Mouse (Mus musculus): Measurements from ENCODE around the gene Tas2r130. TPM values are rescaled to one million over a fixed set of nuclear protein-coding genes. Genes with fewer than 3 reads are reported as not detected.

Tas2r130 gene
- polyA plus RNA-seq (2017; shearing (Covaris generic)) = not detected

GRCm38 (mm10) chr6:131630812-131631211 is at the start of gene Tas2r130:
Gene Tas2r130 (minus strand): TSS chr6:131630912.

GRCm38 (mm10) chr6:131678786-131679185 is 48.1 kb upstream of the Tas2r130 start, which contains the start of gene Tas2r106:
Gene Tas2r106 (minus strand): TSS chr6:131678886.

GRCm38 (mm10) chr6:131660049-131660448 is 29.3 kb upstream of the Tas2r130 start, which contains the start of gene Tas2r107:
Gene Tas2r107 (minus strand): TSS chr6:131660149.

Other genes starting within 250 kb of the Tas2r130 start
- gene Ybx3, start 242.4 kb downstream of the Tas2r130 start, polyA plus RNA-seq (2017; shearing (Covaris generic)) = 7.2 TPM
- not detected for gene 5430401F13Rik, start 144.5 kb downstream of the Tas2r130 start, polyA plus RNA-seq (2017; shearing (Covaris generic))
- not detected for gene Gm6619, start 144.5 kb downstream of the Tas2r130 start, polyA plus RNA-seq (2017; shearing (Covaris generic))
- gene Tas2r107, start 29.2 kb upstream of the Tas2r130 start, polyA plus RNA-seq (2017; shearing (Covaris generic)) = not detected
- not detected for gene Tas2r106, start 48.0 kb upstream of the Tas2r130 start, polyA plus RNA-seq (2017; shearing (Covaris generic))
- not detected for gene Tas2r104, start 54.8 kb upstream of the Tas2r130 start, polyA plus RNA-seq (2017; shearing (Covaris generic))
- gene Tas2r105, start 56.6 kb upstream of the Tas2r130 start, polyA plus RNA-seq (2017; shearing (Covaris generic)) = not detected
- not detected for gene Tas2r114, start 59.2 kb upstream of the Tas2r130 start, polyA plus RNA-seq (2017; shearing (Covaris generic))